Mouse (Mus musculus) lung, adult 2 months (tissue): ENCODE results near the gene Exoc1.

ENCODE experiments used
- CTCF ChIP-seq: fragments of 200-500 bp; IDR thresholded peaks from 2 replicates; pipeline ENCODE4 v1.5.1; 2011; ENCODE audit warnings: mild to moderate bottlenecking, low read length, control low read depth; ENCODE audit not compliant: insufficient read depth
- POLR2A ChIP-seq: fragments of 200-500 bp; IDR thresholded peaks from 2 replicates; pipeline ENCODE4 v1.6.1; 2011; ENCODE audit warnings: low read depth, mild to moderate bottlenecking, control low read depth, low read length, borderline replicate concordance; ENCODE audit errors: extremely low read depth

GRCm38 (mm10) chr5:76483811-76484210, 45.3 kb upstream of the Exoc1 start, which contains the start of gene Gm7271:
- TF ChIP-seq POLR2A: no peak
- TF ChIP-seq CTCF: no peak
